Mouse (Mus musculus) liver, embryonic 14.5 days (tissue): Measurements from ENCODE around the gene Rpl34.

Experiments
- CTCF ChIP-seq: IDR thresholded peaks from 2 replicates; pipeline ENCODE4 v1.5.1; 2016; ENCODE audit warnings: antibody characterized with exemption, low read depth, control low read depth
- EP300 ChIP-seq: IDR thresholded peaks from 2 replicates; pipeline ENCODE4 v1.6.1; 2016; ENCODE audit warnings: antibody characterized with exemption, low read depth

- TF ChIP-seq CTCF (no peak), EP300 (no peak)
Observed at GRCm38 (mm10) chr3:130727676-130728075, 2.5 kb downstream of the Rpl34 start.
